Mouse (Mus musculus) lung, adult 2 months (tissue): Measurements from ENCODE around the gene Slc7a5. TPM values are rescaled to one million over a fixed set of nuclear protein-coding genes. Genes with fewer than 3 reads are reported as not detected.
A peak's percentile ranks its signal among the peaks of the same experiment; 100 is the strongest.

Experiments used
- DNase-seq: peaks from one replicate; pipeline ENCODE4 v3.0.0; 2022
- H3K4me1 ChIP-seq: fragments of 200-500 bp; 2 replicates; pipeline ENCODE4 v1.6.1; 2011; ENCODE audit warnings: low read length; ENCODE audit not compliant: control insufficient read depth, insufficient read depth
- H3K4me3 ChIP-seq: fragments of 200-500 bp; replicated peaks from 2 replicates; pipeline ENCODE3; 2011; ENCODE audit warnings: low read depth, mild to moderate bottlenecking, control low read depth, low read length; ENCODE audit errors: extremely low read depth
- CTCF ChIP-seq: fragments of 200-500 bp; IDR thresholded peaks from 2 replicates; pipeline ENCODE4 v1.5.1; 2011; ENCODE audit warnings: mild to moderate bottlenecking, low read length, control low read depth; ENCODE audit not compliant: insufficient read depth
- POLR2A ChIP-seq: fragments of 200-500 bp; IDR thresholded peaks from 2 replicates; pipeline ENCODE4 v1.6.1; 2011; ENCODE audit warnings: low read depth, mild to moderate bottlenecking, control low read depth, low read length, borderline replicate concordance; ENCODE audit errors: extremely low read depth
- WGBS: fragments of 180-500 bp; shearing (Covaris S2); methylation state at CpG from one replicate; pipeline ENCODE4 v1.1.7; 2018; 5-methylcytosine and 5-hydroxymethylcytosine counted together
- polyA plus RNA-seq: library from polyadenylated mRNA; depleted of rRNA; stranded (reverse); fragments of >200 nt; gene quantifications from 2 replicates; pipeline ENCODE4 v1.2.3, GENCODE M21; 2012

Slc7a5 gene
- polyA plus RNA-seq, 1 experiment, result 12.1 TPM

DNA sequence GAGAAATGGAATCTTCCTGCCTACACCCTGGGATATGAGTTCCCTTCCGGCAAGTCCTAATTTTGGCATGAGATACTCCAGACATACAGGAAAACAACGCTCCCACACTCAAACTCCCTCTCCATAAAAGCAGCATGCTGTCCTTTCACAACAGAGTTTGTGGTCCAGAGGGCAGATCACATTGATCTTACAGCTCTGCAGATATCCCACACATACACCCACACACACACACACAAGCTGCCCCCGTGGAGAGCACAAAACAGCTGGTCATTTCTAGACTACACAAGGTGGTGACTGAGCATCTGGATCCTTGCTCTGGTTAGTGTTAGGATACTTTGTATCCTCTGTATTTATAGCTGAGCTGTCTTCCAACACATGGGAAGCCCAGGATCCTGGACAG is 32.4 kb downstream of the Slc7a5 start:
- no peak overlapping the region for H3K4me3 ChIP-seq
- no peaks in the 10 kb centered on the region for H3K4me1 ChIP-seq
- no peak for DNase-seq
- WGBS, result 64% methylated on average over 3 of the region's 3 CpGs
- TF ChIP-seq POLR2A, result no peak
- TF ChIP-seq CTCF, result no peak

DNA sequence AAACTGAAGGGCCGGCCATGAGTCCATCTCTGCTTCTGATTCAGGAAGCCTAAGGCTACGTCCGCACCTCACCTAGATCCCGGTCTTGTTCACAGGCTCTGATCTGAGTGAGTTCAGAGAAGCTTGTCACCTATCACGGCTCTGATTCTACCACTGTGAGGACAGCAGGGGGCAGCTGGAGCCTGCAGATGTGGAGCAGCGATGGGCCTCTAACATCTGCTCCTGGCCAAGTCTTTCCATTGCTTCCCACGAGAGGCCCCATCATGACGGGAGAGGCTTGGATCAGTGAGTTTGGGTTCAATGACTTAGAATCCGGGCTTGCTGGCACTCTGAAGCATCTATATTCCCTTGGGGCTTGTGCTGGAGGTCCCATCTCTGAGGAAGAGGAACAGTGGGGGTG is 33.5 kb downstream of the Slc7a5 start:
- TF ChIP-seq POLR2A, result no peak
- TF ChIP-seq CTCF, result peak; percentile 74
- Histone ChIP-seq H3K4me3 (no peak overlapping the region), H3K4me1 (no peaks in the 10 kb centered on the region)
- peak; percentile 45 for DNase-seq
- 45% methylated on average over 9 of the region's 9 CpGs for WGBS

DNA sequence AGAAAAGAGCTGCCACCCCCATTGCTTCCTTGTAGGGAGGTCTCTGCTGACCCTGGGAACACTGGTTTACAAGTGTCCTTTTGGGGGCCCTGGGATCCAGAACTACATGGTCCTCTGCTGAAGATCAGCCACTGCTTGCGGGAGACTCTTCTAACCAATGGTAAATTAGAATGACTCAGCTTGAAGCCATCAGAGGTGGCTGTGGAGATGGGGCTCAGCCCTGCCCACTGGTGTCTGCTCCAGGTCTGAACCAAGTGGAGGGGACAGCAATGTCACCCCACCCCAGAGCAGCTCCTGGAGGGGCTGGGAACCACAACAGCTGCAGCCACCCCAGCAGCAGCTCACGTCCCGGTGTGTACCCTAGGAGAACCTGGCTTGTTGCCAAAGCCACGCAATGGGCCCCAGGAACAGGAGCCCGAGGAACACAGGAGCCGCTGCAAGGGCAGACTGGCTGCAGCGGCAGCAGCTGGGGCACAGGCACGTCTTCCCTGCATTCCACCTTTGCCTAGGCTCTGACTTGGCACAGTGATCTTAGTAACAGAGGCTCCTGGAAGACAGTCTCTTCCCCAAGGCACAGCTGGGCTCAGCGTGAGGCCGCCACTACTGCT is 35.6 kb downstream of the Slc7a5 start:
- Histone ChIP-seq H3K4me3 (no peak overlapping the region), H3K4me1 (no peaks in the 10 kb centered on the region)
- 19% methylated on average over 10 of the region's 10 CpGs for WGBS
- no peak for DNase-seq
- TF ChIP-seq POLR2A (no peak), CTCF (no peak)

DNA sequence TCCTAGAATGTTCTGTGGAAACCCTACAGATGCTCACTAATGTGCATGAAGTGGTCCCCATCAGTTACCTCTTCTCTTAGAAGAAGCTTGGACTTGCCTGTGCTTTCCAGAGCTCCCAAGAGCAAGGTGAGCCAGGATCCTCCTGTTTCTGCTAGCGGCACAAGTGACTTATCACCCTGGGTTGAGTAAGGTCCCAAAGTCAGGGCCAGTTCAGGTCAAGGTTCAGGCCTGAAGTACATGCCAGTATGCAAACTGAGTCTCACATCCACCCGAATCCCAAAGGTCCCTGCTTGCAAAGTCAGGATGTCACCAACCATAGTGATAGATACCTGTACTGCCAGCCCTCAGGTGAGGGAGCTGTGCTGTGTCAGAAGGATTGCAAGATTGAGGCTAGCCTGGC is 37.3 kb downstream of the Slc7a5 start:
- Histone ChIP-seq H3K4me3 (no peak overlapping the region), H3K4me1 (no peaks in the 10 kb centered on the region)
- no peak for TF ChIP-seq CTCF
- no peak for TF ChIP-seq POLR2A
- 79% methylated on average over 2 of the region's 2 CpGs for WGBS
- no peak for DNase-seq

DNA sequence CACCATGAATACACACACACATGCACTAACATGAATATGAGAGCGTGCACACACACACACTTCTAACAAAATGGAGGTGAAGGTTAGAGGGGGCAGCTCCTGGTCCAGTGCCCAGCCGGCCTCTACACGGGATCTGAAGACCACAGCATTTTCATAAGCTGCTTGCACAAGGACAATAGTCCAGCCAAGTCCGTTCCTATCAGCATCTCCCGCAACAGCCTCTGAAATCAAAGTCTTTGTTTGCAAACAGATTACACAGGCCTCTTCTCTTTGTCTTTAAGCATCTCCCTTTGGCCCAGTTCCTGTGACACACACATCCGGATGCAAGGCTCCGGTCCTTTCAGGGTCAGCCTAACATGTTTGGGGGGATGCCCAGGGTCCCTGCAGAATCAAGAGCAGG is 38.6 kb downstream of the Slc7a5 start:
- Histone ChIP-seq H3K4me3 (no peak overlapping the region), H3K4me1 (no peaks in the 10 kb centered on the region)
- WGBS, result 81% methylated on average over 7 of the region's 7 CpGs
- TF ChIP-seq POLR2A, result no peak
- TF ChIP-seq CTCF, result no peak
- no peak for DNase-seq

DNA sequence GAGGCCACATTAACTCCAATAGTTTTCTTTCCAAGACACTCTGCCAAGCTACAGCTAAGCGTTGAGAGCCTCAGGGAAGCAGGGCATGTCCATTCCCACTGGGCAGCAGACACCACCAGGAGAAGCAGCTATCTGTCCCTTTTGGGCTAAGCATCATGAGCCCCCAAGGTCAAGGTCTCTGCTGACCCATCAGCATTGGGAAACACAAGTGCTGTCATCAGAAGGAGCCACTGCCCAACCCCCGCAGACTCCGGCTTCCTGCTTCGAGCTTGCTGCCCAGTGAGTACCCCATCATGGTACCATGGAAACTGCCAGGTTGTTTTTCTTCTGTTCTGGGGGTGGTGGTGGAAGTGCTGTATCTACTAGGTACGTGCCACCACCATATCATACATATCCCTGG is 39.3 kb downstream of the Slc7a5 start:
- H3K4me1 ChIP-seq, result no peaks in the 10 kb centered on the region
- TF ChIP-seq POLR2A, result no peak
- no peak for TF ChIP-seq CTCF
- no peak overlapping the region for H3K4me3 ChIP-seq
- DNase-seq, result no peak
- WGBS, result 81% methylated on average over 5 of the region's 5 CpGs

DNA sequence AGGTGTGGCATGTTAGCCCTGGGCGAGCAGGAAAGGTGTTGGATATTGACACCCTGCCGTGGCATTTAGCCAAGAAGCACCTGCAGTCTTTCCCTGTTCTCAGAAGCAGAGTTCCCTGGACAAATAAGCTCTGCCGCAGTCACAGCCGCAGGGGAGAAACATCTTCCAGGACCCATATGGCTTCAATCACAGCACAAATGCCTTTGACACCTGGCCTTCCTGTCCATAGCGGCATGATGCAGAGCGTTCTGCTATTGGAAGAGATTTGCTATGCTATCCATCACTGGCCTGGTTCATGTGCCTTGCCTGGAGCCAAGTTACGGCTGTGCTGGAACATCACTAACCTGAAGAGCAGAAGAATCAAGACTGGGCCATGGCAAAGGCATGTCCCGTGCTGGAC is 42.1 kb downstream of the Slc7a5 start:
- TF ChIP-seq CTCF (no peak), POLR2A (no peak)
- DNase-seq, result no peak
- WGBS, result 64% methylated on average over 8 of the region's 8 CpGs
- H3K4me1 ChIP-seq, result no peaks in the 10 kb centered on the region
- no peak overlapping the region for H3K4me3 ChIP-seq

DNA sequence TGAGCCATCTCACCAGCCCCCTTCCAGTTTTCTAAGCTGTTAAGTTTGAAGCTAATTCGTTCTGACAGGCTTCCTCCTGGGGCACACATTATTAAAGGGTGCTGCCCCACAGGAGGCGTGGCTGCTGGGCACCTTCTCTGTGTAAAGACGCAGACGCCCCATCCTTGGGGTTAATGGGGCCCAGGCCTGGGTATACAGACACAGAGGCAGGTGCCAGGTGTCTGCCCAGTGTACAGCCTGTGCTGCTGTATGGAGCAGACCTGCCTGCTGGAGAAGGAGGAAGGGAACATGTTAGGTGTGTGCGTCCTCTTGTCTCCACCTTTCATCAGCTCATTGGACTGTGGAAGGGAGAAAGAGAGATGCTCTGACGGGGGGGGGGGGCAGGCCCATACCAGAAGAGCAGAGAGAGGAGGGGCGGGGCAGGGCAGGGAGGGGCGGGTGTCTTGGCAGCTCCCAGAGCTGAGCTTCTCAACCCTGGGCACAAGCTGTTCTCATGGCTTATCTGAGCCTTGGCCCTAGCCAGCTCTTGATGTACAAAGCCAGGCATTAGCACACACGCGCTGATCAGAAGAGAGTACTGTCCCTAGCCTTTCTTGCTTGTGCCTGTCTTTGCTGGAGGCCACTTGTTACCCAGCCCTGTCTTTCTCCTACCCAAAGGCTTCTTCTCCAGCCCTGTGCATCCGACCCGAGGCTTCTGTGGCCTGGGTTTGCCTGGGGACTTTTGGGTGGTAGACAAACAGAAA is 45.5 kb downstream of the Slc7a5 start:
- Histone ChIP-seq H3K4me1 (no peaks in the 10 kb centered on the region), H3K4me3 (no peak overlapping the region)
- WGBS, result 51% methylated on average over 12 of the region's 12 CpGs
- TF ChIP-seq POLR2A (no peak), CTCF (no peak)
- DNase-seq, result no peak

DNA sequence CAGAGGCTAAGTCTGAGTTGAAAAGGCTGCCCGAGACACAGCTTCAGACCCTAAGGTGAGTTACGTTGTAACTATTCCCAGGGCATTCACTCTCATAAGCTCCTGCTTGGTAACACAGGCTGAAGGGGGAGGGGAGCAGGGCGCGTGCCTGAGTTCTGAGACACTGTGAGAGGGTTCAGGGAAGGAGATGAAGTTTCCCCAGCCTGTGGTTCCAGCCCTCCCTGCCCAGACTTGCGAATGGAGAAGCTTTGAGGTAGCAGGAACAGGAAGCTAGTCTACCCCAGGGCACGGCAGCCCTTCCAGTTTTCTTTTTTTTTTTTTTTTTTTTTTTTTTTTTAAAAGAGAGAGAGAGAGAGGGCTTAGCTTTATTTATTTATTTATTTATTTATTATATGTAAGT is 46.2 kb downstream of the Slc7a5 start:
- no peaks in the 10 kb centered on the region for H3K4me1 ChIP-seq
- 40% methylated on average over 6 of the region's 6 CpGs for WGBS
- no peak for DNase-seq
- TF ChIP-seq POLR2A (no peak), CTCF (no peak)
- H3K4me3 ChIP-seq, result no peak overlapping the region

DNA sequence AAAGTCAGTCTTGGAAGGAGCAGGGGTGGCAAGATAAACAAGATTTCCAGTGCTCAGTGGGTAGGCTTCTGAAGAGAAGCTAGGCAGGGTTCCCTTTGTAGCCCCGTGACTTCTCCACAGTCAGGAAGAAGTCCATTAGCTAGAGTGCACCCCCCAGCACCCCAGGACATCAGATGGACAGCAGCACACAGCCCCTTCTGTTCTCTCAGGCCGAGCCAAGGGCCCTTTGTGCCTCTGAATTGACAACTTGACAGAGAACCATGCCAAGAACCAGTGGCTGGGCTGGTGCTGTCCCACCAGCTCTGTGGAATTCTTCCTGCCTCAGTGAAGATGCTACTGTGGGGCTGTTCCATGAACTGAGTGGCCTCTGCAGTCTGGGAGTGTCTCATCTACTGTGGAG is 49.7 kb downstream of the Slc7a5 start:
- TF ChIP-seq CTCF (no peak), POLR2A (no peak)
- DNase-seq, result no peak
- WGBS, result 37% methylated on average over 2 of the region's 2 CpGs
- Histone ChIP-seq H3K4me1 (no peaks in the 10 kb centered on the region), H3K4me3 (no peak overlapping the region)

DNA sequence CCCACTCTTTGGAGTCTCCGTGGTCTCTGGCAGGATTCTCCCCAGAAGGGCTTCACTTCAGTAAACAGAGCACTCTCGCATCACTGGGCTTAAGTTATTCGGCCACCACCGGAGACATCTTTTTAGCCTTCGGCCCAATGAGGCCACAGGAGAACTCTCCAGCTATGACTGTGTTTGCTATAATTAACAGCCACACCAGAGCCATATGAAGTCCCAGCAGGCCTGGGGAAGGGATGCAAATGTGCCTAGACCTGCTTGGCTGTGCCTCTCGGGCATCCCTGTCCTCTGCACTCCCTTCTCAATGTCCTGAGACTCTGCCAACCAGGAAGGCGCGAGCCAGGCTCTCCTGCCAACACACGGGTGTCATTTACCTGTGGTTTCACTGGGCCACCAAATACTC is 50.2 kb downstream of the Slc7a5 start:
- no peak for DNase-seq
- TF ChIP-seq POLR2A (no peak), CTCF (no peak)
- WGBS, result 65% methylated on average over 9 of the region's 9 CpGs
- no peaks in the 10 kb centered on the region for H3K4me1 ChIP-seq
- no peak overlapping the region for H3K4me3 ChIP-seq
